Mouse (Mus musculus) bone marrow, adult 2 months (tissue): ENCODE results near the gene Sdccag8.

ENCODE experiments used
- CTCF ChIP-seq: fragments of 200-500 bp; IDR thresholded peaks from 2 replicates; pipeline ENCODE4 v1.5.1; 2011; ENCODE audit warnings: low read length, control low read depth; ENCODE audit not compliant: control insufficient read depth, insufficient read depth
- POLR2A ChIP-seq: fragments of 200-500 bp; IDR thresholded peaks from 2 replicates; pipeline ENCODE4 v1.6.1; 2011; ENCODE audit warnings: low read depth, mild to moderate bottlenecking, control low read depth, low read length, borderline replicate concordance; ENCODE audit not compliant: control insufficient read depth

- no peak for TF ChIP-seq CTCF
- TF ChIP-seq POLR2A: no peak
Measured at GRCm38 (mm10) chr1:176927312-176927711, 112.9 kb downstream of the Sdccag8 start.
